Comparison of ENCODE assay signal across 8 mouse cellular contexts in the genomic region with DNA sequence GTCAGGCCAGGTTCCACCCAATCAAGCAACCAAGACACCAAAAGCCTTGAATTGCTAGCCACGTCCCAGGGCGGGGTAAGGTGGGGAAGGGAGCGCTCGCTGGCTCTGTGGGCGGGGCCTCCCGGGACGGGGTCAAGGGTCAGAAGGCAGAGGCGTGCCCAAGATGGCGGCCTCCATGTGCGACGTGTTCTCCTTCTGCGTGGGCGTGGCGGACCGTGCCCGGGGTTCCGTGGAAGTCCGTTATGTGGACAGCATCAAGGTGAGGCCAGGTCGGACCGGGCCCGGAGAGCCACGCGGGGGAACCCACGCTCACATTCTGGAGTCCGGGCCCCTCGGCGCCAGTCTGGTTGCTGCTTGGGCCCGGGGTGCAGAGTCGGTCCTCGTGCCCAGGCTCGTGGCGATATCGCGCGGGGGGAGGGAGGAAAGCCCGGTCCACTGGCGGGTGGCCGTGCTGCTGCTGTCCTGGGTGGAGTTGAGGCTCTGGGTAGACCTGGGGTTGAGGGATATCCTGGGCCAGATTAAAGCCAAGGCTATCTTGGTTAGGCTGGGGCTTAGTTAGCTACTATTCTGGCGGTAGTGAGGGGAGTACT. TPM values are rescaled to one million over a fixed set of nuclear protein-coding genes. Genes with fewer than 3 reads are reported as not detected.
DNase-seq lines count a peak whose midpoint lies in the region; ATAC-seq and TF ChIP-seq lines count a peak whose summit lies in the region.

A gene (plus strand): TSS at position 148 of the 590 bp plus-strand sequence.

- H3K4me2 ChIP-seq in hindbrain, postnatal 0 days (ENCODE audit: low read depth, low read length) = peak within 1 kb of the TSS; percentile 71

- intact Hi-C loops in left cerebral cortex, adult 2 months (cut with DNase I) = no loop called here

- TF ChIP-seq CTCF in cortical plate, adult 2 months (IDR thresholded peaks at IDR 0.05; ENCODE audit: extremely low read depth, insufficient read depth, low read length) = no peak
- no peak for TF ChIP-seq CTCF in hindbrain, postnatal 0 days (IDR thresholded peaks at IDR 0.05; ENCODE audit: low read depth)
- TF ChIP-seq CTCF in left cerebral cortex, adult 2 months (IDR thresholded peaks at IDR 0.05) = no peak

- peak within 1 kb of the TSS; percentile 64 for H3K4me3 ChIP-seq in cortical plate, adult 2 months (ENCODE audit: insufficient read depth, low read length)
- H3K4me3 ChIP-seq in hindbrain, postnatal 0 days (ENCODE audit: low read length) = peak within 1 kb of the TSS; percentile 80
- H3K4me3 ChIP-seq in left cerebral cortex, adult 2 months = peak within 1 kb of the TSS; percentile 85
- H3K4me3 ChIP-seq in macrophage (ENCODE audit: inconsistent target) = peak within 1 kb of the TSS; percentile 53

- H3K9me3 ChIP-seq in hindbrain, postnatal 0 days (ENCODE audit: low read length) = no peaks in the 10 kb centered on the region

- under 1% methylated on average over 33 of the region's 39 CpGs for WGBS in hindbrain, postnatal 0 days
- 2% methylated on average over 34 of the region's 39 CpGs for WGBS in macrophage (ENCODE audit: missing documents)

- H3K27ac ChIP-seq in cortical plate, adult 2 months (ENCODE audit: insufficient read depth, low read length) = no peak within 1 kb of the TSS
- no peak within 1 kb of the TSS for H3K27ac ChIP-seq in hindbrain, postnatal 0 days
- peak within 1 kb of the TSS; percentile 61; the same call in 1 of the 2 replicates for H3K27ac ChIP-seq in left cerebral cortex, adult 2 months
- H3K27ac ChIP-seq in macrophage = no peak within 1 kb of the TSS

- H3K9ac ChIP-seq in hindbrain, postnatal 0 days (replicated peaks; ENCODE audit: low read length) = peak within 1 kb of the TSS; percentile 57

- no peaks in the 10 kb centered on the region for H3K27me3 ChIP-seq in hindbrain, postnatal 0 days (ENCODE audit: insufficient read depth, low read length)

- H3K36me3 ChIP-seq in hindbrain, postnatal 0 days (ENCODE audit: insufficient read depth, low read length) = no peaks in the 10 kb centered on the region
- no peaks in the 10 kb centered on the region for H3K36me3 ChIP-seq in macrophage (ENCODE audit: inconsistent target)

- H3K79me2 ChIP-seq in macrophage (ENCODE audit: inconsistent target) = peaks cover 23% of the 10 kb centered on the region

- no peaks in the 10 kb centered on the region for H3K4me1 ChIP-seq in cortical plate, adult 2 months (ENCODE audit: control insufficient read depth, insufficient read depth, low read length)
- H3K4me1 ChIP-seq in hindbrain, postnatal 0 days (ENCODE audit: insufficient read depth, low read length) = peaks cover 8% of the 10 kb centered on the region; the same call in 1 of the 2 replicates

- peak; percentile 43; the same call in 1 of the 2 replicates for TF ChIP-seq POLR2A in cortical plate, adult 2 months (IDR thresholded peaks at IDR 0.05; ENCODE audit: extremely low read depth, insufficient read depth, low read length)

- DNase-seq in adipocyte (ENCODE audit: low spot score) = peak; percentile 85
- DNase-seq in gastrocnemius, adult 8-10 months (ENCODE audit: low spot score in 2 of 2) = peak; percentile 78 to 80
- peak; percentile 83 for DNase-seq in hindbrain, postnatal 0 days (ENCODE audit: low spot score)
- peak; percentile 84 to 87 for DNase-seq in left cerebral cortex, adult 2 months (ENCODE audit: extremely low spot score in 1 of 2, low spot score in 2 of 2)
- DNase-seq in right cerebral cortex, adult 18-20 months = peak; percentile 83
- DNase-seq in urinary bladder, postnatal 10 days (ENCODE audit: low spot score) = peak; percentile 51

- ATAC-seq in hindbrain, postnatal 0 days = peak; percentile 89

RNA-seq across cellular contexts. Expression of the gene that starts here (rescaled TPM):
- 66.9 and 79.9 TPM in 2 replicates for polyA plus RNA-seq in cortical plate, adult 2 months (2012; rRNA removed)
- 1 to 10 TPM; 8.4 to 9.6 (median 8.4) TPM for total RNA-seq in gastrocnemius, adult 8-10 months (2022)
- total RNA-seq in hindbrain, postnatal 0 days (2014; rRNA removed) = 68.0 and 69.1 TPM in 2 replicates
- 57.2 and 59.7 TPM in 2 replicates for polyA plus RNA-seq in hindbrain, postnatal 0 days (2015; fragmentation: Nextera tagmentation; extraction: Ambion mirVana)
- 10 to 100 TPM; 48.8 to 52.7 TPM for total RNA-seq in left cerebral cortex, adult 2 months (2021)
- total RNA-seq in macrophage (2018; cell fraction: chromatin; rRNA removed) = 10 to 100 TPM; 10.2 to 54.1 (median 31.6) TPM
- 10 to 100 TPM in 17 of 26 experiments, 1 to 10 TPM in 9; 7.0 to 14.7 (median 11.7) TPM for total RNA-seq in macrophage (2018; cell fraction: cytosol; rRNA removed)
- total RNA-seq in macrophage (2018; cell fraction: nucleus; rRNA removed) = 10 to 100 TPM in 22 of 26 experiments, 1 to 10 TPM in 4; 6.3 to 77.0 (median 18.5) TPM
- polyA plus RNA-seq in macrophage (2018) = 9.5 to 26.7 TPM (median 17.2 TPM) in 3 replicates
